Mouse (Mus musculus) embryonic facial prominence, embryonic 14.5 days (tissue): ENCODE data around the gene Copz1. TPM values are rescaled to one million over a fixed set of nuclear protein-coding genes. Genes with fewer than 3 reads are reported as not detected.

ENCODE experiments used
- ATAC-seq: fragments of 200-750 bp; cut with Nextera tagmentation; 2 replicates; pipeline ENCODE4 v1.8.0; 2017; ENCODE audit warnings: low read depth, moderate number of reproducible peaks, moderate TSS enrichment
- DNase-seq: peaks from one replicate; pipeline ENCODE4 v3.0.0-alpha.2; 2015; ENCODE audit warnings: low spot score
- H3K27ac ChIP-seq: fragments of 300-500 bp; sonication (generic); replicated peaks from 2 replicates; pipeline ENCODE4 v1.5.1; 2014; ENCODE audit warnings: low read depth, mild to moderate bottlenecking, low read length, moderate library complexity
- H3K27me3 ChIP-seq: fragments of 300-500 bp; sonication (generic); replicated peaks from 2 replicates; pipeline ENCODE4 v1.6.1; 2014; ENCODE audit warnings: low read length; ENCODE audit not compliant: control insufficient read depth, insufficient read depth
- H3K36me3 ChIP-seq: fragments of 300-500 bp; sonication (generic); 2 replicates; pipeline ENCODE4 v1.6.1; 2014; ENCODE audit warnings: low read length, mixed read lengths; ENCODE audit not compliant: control insufficient read depth, insufficient read depth
- H3K4me1 ChIP-seq: fragments of 300-500 bp; sonication (generic); 2 replicates; pipeline ENCODE4 v1.6.1; 2014; ENCODE audit warnings: antibody characterized with exemption, low read length; ENCODE audit not compliant: control insufficient read depth, insufficient read depth
- H3K4me2 ChIP-seq: fragments of 300-500 bp; sonication (generic); 2 replicates; pipeline ENCODE4 v1.6.1; 2014; ENCODE audit warnings: low read depth, mild to moderate bottlenecking, low read length, moderate library complexity, mixed read lengths
- H3K4me3 ChIP-seq: fragments of 300-500 bp; sonication (generic); 2 replicates; pipeline ENCODE4 v1.5.1; 2014; ENCODE audit warnings: low read depth, mild to moderate bottlenecking, low read length
- H3K9ac ChIP-seq: fragments of 300-500 bp; sonication (generic); 2 replicates; pipeline ENCODE4 v1.6.1; 2014; ENCODE audit warnings: low read depth, mild to moderate bottlenecking, low read length, moderate library complexity, mixed read lengths
- H3K9me3 ChIP-seq: fragments of 300-500 bp; sonication (generic); 2 replicates; pipeline ENCODE4 v1.6.1; 2016; ENCODE audit warnings: low read length; ENCODE audit not compliant: control insufficient read depth
- WGBS: fragments of 180-500 bp; shearing (Covaris S2); extraction: QIAGEN DNeasy Blood & Tissue Kit; methylation state at CpG from one replicate; pipeline ENCODE4 v1.1.7; 2014; 5-methylcytosine and 5-hydroxymethylcytosine counted together
- polyA plus RNA-seq: library from polyadenylated mRNA; unstranded; fragments of >200 nt; fragmentation: Nextera tagmentation; extraction: Ambion mirVana; gene quantifications from 2 replicates; pipeline ENCODE4 v1.2.1, GENCODE M21; 2014

The Copz1 gene
- polyA plus RNA-seq, 1 experiment from 2014 or later = 274 TPM

DNA sequence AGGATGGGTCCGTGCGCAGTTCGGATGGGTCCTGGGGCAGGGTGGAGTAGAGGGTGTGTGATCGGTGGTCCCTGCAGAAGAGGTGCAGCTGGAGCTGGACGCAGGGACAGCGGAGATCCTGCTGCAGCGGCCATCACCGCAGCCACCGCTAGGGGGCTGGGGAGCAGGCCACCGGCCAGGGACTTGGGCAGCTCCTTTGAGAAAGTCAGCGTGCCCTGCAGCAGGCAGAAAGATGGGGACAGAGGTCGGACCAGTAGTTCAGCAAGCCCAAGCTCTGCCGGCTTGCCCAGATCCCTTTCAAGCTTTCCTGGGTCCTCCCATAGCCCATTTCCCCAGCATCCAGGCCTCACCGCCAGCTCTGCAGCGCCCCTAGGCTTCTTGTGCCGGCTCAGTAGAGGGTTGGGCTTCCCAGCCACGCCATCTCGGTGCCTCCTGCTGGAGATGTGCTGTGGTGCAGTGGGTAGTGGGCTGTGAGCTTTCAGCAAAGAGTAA lies 42.5 kb downstream of the Copz1 start:
- ATAC-seq = peak; percentile 75
- 6% methylated on average over 14 of the region's 18 CpGs for WGBS
- Histone ChIP-seq H3K27ac (no peak overlapping the region), H3K27me3 (no peaks in the 10 kb centered on the region), H3K4me1 (peaks cover 10% of the 10 kb centered on the region; the same call in 1 of the 2 replicates), H3K36me3 (peaks cover 39% of the 10 kb centered on the region), H3K9ac (peak overlapping the region; percentile 43; the same call in 1 of the 2 replicates), H3K9me3 (no peaks in the 10 kb centered on the region), H3K4me2 (peak overlapping the region; percentile 50), H3K4me3 (peak overlapping the region; percentile 17)
- DNase-seq = peak; percentile 62

DNA sequence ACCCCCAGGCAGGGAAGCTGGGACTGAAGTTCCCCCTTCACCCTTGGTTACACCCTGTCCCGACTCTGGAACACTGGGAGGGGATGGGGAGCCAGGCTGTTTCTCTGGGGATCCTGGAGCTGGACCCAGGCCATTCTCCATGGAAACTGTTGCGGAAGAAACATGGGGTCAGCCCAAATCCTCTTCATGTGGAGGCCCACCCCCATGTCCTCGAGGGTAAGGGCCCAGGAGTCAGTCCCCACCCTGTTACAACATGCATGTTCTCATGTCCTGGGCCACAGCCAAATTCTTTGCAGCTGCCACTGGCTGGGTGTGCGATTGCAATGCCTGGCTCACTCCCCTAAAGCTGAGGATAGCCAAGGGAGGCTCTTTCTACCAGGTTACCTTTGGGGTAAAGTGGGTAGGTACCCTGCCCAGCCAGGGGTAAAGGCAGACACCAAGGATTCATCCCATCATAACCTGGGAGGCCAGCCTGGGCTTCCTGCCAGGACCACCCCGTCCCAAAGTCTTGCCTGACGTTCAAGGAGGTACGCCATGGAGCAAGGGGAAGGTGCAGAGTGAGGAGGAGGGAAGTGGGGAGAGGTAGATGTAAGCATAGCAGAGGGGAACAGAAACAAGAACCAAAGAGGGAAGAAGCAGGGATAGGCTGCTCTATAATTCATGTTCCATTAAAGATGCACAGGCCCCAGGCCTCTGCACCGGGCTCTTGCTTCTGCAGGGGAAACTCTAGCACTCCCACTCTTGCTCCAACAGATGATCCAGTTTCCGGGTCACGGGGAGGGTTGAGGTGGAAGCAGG lies 43.7 kb downstream of the Copz1 start:
- H3K4me3 ChIP-seq = no peak overlapping the region
- DNase-seq (peak; percentile 81), ATAC-seq (peak; percentile 17; the same call in 1 of the 2 replicates)
- H3K36me3 ChIP-seq = peaks cover 42% of the 10 kb centered on the region
- H3K4me2 ChIP-seq = no peak overlapping the region
- H3K9me3 ChIP-seq = no peaks in the 10 kb centered on the region
- no peak overlapping the region for H3K27ac ChIP-seq
- no peak overlapping the region for H3K9ac ChIP-seq
- 59% methylated on average over 10 of the region's 10 CpGs for WGBS
- H3K4me1 ChIP-seq = peaks cover 13% of the 10 kb centered on the region; the same call in 1 of the 2 replicates
- no peaks in the 10 kb centered on the region for H3K27me3 ChIP-seq

DNA sequence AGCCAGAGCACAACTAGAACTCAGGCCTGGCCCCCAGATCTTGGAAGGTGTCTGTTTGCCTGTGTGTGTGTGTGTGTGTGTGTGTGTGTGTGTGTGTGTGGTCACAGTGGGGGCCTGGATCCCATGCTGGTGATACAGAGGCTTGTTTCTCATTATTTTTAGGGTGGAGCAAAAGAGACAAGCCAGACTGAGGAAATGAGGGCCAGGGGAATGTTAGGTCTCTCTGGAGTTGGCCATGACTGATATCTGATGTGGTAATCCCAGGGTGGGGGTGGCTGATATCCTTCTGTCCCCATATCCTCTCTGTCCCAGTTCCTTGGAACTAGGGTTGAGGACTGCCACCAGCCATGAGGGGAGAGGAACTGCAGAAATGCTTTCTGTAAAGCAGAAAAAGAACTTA lies 44.6 kb downstream of the Copz1 start:
- Histone ChIP-seq H3K9me3 (no peaks in the 10 kb centered on the region), H3K4me1 (peaks cover 22% of the 10 kb centered on the region), H3K9ac (no peak overlapping the region), H3K27ac (no peak overlapping the region), H3K27me3 (no peaks in the 10 kb centered on the region), H3K36me3 (peaks cover 42% of the 10 kb centered on the region), H3K4me3 (no peak overlapping the region), H3K4me2 (no peak overlapping the region)
- ATAC-seq = no peak
- no peak for DNase-seq

DNA sequence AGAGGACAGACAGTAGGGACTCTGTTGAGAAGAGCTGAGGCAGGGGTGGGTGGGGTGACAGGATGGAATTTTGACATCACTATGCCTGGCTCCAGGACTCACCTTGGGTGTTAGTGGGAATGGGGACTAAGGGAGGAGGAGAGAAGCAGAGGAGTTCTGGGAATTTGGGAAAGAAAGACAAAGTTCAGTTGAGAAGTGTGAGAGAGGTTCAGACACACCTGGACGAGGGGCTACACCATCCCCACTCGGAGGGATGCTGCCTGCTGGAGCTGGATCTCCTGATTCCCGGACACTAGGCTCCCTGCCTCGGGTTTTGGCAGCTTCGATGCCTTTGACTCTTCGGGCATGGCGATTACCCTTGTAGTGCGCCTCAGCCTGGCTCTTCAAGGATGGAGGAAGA lies 45.2 kb downstream of the Copz1 start:
- H3K4me3 ChIP-seq = no peak overlapping the region
- no peak overlapping the region for H3K9ac ChIP-seq
- 82% methylated on average over 8 of the region's 8 CpGs for WGBS
- peaks cover 42% of the 10 kb centered on the region for H3K36me3 ChIP-seq
- H3K9me3 ChIP-seq = no peaks in the 10 kb centered on the region
- DNase-seq (no peak), ATAC-seq (no peak)
- H3K27ac ChIP-seq = no peak overlapping the region
- H3K4me1 ChIP-seq = peaks cover 28% of the 10 kb centered on the region
- H3K27me3 ChIP-seq = no peaks in the 10 kb centered on the region
- no peak overlapping the region for H3K4me2 ChIP-seq

DNA sequence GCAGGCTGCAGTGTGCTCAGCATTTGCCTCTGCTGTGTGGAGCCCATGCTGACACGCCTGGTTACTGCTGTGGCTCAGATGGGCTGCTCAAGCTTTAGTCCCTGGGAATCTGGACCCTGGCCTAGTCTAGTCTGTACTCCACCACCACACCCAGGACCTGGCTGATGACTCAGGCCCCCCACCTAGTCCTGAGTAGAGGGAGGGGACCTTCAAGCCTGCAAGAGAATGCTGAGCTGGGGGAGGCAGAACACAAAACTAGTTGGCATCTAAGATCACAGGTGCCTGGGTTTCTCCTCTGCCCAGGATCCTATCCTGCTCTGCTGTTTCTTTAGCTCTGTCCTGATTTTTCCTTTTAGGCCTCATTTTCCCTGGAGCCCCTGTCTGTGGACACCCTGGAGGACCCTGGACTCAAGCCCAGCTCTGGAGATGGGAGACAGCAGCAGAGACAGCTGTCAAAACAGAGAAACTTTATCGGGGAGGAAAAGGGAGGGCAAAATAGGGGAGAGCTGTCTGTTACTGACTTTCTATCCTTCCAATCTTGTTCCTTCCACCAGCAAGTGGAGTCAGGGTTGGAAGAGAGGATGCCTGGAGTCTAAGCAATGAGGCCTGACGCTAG lies 45.8 kb downstream of the Copz1 start:
- H3K9me3 ChIP-seq = no peaks in the 10 kb centered on the region
- H3K27ac ChIP-seq = no peak overlapping the region
- 66% methylated on average over 3 of the region's 3 CpGs for WGBS
- H3K27me3 ChIP-seq = no peaks in the 10 kb centered on the region
- H3K4me2 ChIP-seq = no peak overlapping the region
- no peak overlapping the region for H3K4me3 ChIP-seq
- ATAC-seq (no peak), DNase-seq (no peak)
- peaks cover 30% of the 10 kb centered on the region for H3K4me1 ChIP-seq
- H3K9ac ChIP-seq = no peak overlapping the region
- peaks cover 42% of the 10 kb centered on the region for H3K36me3 ChIP-seq

DNA sequence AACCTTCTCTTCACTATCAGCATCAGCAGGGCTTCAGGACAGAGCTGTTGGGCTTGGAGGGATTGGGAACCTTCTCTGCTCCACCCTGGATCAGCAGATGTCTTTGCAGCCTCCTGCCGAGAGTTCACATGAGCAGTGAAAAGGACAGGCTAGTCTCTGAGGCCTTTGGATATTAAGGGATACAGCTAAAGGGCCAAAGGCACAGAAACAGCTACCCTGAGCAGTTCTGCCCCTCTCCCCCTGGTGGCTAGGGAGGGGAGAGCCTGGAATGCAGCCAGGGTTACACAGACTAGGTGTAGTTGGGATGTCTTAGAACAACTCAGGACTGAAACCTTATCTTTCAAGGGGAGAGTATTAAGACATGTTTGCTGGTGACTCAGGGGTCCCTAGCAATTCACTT lies 48.6 kb downstream of the Copz1 start:
- peaks cover 36% of the 10 kb centered on the region for H3K36me3 ChIP-seq
- no peak overlapping the region for H3K4me3 ChIP-seq
- ATAC-seq (no peak), DNase-seq (no peak)
- 52% methylated on average over 1 of the region's 1 CpGs for WGBS
- no peaks in the 10 kb centered on the region for H3K9me3 ChIP-seq
- no peak overlapping the region for H3K4me2 ChIP-seq
- H3K27me3 ChIP-seq = no peaks in the 10 kb centered on the region
- H3K9ac ChIP-seq = no peak overlapping the region
- H3K4me1 ChIP-seq = peaks cover 25% of the 10 kb centered on the region
- H3K27ac ChIP-seq = no peak overlapping the region

DNA sequence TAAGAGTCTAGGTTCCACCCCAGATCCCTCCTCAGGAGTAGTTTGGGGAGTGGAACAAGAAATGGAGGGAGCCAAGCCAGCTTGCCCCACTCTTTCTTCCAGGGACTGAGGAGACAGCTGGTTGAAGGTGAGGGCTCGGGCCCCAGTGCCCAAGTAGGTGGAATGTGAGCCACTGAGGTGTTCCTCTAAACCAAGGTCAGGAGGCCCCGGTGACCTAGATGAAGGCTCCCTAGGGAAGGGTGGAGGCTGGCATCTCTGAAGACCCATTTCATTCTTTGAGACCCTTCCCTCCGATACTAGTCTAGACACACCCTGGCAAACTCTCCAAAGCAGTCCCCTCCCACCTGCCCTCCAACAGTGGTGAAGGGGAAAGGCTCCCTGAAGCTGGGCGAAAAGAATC lies 49.9 kb downstream of the Copz1 start:
- Histone ChIP-seq H3K4me2 (peak overlapping the region; percentile 92), H3K27me3 (no peaks in the 10 kb centered on the region), H3K4me1 (peaks cover 24% of the 10 kb centered on the region), H3K4me3 (peak overlapping the region; percentile 67), H3K27ac (no peak overlapping the region), H3K9me3 (no peaks in the 10 kb centered on the region), H3K9ac (peak overlapping the region; percentile 86), H3K36me3 (peaks cover 25% of the 10 kb centered on the region)
- WGBS = 36% methylated on average over 4 of the region's 4 CpGs
- DNase-seq (no peak), ATAC-seq (no peak)

DNA sequence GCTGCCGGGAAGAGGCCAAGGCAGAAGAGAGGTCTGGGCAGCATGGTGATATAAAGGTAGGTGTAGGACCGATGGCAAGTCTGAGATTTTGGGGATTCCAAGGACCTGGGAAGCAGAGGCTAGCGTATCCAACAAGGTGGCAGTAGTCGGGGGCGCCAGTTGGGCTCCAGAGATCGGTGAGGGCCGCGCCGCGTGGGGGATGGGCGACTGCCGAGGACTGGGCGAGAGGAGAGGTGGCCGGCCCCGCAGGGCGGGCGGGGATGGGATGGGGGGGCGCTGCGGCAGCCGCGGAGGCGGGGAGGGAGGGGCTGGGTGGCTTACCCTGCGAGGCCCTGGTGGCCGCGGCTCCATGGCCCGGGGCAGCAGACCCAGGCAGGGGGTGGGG lies 50.5 kb downstream of the Copz1 start:
- Histone ChIP-seq H3K27ac (peak overlapping the region; percentile 44; the same call in 1 of the 2 replicates), H3K4me2 (peak overlapping the region; percentile 92), H3K9me3 (no peaks in the 10 kb centered on the region), H3K9ac (peak overlapping the region; percentile 86), H3K36me3 (peaks cover 18% of the 10 kb centered on the region), H3K4me3 (peak overlapping the region; percentile 67), H3K27me3 (no peaks in the 10 kb centered on the region), H3K4me1 (peaks cover 24% of the 10 kb centered on the region)
- ATAC-seq = peak; percentile 54
- peak; percentile 43 for DNase-seq
- WGBS = 0% methylated on average over 2 of the region's 26 CpGs
